Mouse (Mus musculus): ENCODE results near the gene Mchr1.
"Not testable (repeated sequence)": the region's sequence is repeated elsewhere in the genome, so short reads cannot be mapped to it uniquely, and the experiment has no call there.

The Mchr1 gene

DNA sequence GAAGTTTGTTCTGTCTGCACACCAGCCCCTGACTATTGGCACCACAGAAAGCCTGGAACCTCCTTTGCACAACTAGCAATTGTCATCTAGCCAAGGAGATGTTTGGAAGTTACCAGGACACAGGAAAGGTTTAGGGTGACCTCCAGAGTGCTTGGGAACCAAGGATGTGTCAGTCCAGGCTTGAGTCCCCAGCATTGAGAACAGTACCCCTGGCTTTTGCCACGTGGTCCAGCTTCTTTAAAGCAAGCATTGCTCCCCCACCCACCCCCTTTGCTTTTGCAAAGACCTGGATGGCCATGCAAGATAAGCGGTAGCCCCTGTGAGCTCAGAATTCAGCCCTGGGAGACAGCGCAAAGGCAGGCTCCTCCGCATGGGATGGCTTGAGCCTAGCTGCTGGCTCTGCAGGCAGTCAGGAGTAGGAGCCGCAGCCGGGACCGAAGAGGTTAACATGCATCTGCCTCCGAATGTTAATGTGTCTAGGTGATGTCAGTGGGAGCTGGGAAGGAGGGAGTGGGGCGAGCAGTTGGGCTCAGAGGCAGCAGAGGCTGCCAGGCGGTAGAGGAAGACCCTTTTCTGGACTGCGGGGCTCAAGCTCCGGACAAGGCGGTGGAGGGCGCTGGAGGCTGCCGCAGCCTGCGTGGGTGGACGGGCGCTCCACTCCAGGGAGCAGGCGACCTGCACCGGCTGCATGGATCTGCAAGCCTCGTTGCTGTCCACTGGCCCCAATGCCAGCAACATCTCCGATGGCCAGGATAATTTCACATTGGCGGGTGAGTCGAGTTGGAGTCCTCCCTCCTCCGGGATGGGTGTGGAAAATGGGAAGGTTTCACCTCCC lies at the start of gene Mchr1:
Mchr1 (plus strand) TSS at position 414 of the 835 bp plus-strand sequence.
- DNase-seq = no peak

DNA sequence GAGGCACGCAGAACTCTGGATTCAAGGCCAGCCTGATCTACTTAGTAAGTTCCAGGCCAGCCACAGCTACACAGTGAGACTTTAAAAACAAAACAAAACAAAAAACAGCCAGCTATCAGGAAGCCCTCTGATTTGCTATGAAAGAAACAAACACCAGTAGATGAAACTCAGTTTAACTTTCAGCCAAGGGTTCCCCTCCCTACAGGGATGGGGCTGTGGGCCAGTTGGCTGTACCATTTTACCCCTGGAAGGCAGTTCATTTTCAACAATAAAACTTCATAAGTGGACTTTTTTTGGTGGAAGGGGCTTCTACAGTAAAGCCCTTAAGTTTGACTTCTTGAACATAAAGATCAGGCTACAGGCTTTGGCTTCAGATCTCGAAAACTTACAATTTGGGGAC lies 46.2 kb upstream of the Mchr1 start:
- no peak for DNase-seq

DNA sequence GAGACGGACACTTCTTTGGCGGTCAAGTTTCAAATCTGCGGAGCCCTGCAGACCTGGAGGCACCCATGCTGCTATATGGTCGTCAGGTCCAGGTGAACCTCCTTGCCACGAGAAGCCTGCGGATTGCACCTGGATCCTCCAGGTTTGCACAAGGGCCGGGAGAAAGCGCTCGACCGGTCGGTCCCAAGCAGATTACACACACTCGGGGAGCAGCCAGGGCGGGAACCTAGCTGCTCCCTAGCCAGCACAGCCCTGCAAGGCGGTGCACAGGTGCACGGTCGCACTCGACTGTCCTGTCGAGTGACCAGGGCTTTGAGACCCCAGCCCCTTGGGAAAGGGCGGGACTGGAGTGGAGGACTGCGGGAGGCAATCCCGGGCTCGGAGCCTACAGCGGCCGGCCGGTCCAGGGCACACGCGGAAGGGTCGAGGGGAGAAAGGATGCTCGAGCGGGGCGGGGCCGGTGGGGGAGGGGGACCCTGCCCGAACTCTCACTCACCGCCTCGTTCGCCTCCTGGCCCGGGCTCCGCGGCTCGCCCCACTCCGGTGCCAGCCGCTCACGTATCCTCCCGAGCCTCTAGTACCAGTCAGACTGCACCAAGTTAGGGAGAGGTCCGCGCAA lies 45.2 kb upstream of the Mchr1 start:
- DNase-seq = no peak

DNA sequence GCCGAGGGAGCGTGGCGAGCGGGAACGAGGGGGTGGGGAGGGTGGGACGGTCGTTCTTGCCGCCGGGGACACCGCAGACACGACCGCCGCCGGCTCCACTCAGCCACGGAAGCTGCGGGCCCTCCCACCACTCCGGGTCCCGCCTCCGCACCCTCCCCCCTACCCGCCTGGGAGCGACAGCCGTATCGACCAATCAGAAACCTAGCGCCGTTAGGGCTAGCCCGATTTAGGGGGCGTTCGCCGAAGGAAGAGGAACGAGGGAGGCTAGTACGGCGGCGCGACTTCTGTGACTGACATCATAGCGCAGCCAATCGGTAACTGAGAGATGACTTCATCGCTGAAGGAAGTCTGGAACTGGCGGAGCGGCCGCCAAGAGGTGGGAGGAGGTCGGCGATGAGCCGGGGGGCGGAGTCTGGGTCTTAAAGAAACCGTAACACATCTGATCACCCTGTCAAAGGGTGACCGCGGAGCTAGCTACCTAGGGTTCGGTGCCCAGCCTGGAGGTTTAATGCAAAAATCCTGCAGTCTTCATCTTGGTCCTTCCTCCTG lies 44.6 kb upstream of the Mchr1 start, which contains the start of gene Mrtfa:
Mrtfa (minus strand) TSS at position 128 of the 549 bp plus-strand sequence.
- peak; percentile 99 for DNase-seq

DNA sequence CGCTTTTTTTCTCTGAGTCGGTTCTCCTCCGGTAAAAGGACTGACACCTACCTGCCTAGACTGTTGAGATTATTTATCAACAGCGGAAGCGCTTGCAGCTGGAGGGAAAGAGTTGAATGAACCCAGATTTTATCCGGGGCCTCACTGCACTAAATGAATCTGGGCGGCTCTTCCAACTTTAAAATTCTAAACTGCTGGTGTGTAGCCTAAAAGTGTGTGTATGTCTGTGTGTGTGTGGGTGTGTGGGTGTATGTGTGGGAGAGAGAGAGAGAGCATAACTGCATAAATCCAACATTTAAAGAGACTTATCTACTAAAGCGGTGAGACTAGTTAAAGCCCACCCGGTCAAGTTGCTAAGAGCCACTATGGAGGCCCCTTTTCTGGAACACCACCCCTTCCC lies 44.0 kb upstream of the Mchr1 start:
- DNase-seq = no peak

DNA sequence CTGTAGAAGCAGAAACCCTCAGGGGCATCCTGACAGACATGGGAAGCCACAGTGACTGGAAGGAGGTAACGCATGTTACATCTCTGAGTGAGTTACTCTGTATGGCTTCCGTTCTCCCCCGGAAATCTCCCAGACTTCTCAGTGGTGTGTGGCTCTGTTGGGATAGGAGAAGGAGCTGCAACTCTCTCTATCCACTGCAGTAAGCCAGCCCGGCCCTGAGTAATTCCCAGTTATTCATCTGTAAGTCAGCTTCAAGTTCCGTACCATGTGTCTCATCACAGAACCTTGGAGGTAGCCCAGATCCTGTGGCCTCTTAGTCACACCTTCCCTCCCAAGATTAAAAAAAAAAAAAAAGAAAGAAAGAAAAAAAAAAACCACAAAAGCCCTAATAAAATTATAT lies 43.0 kb upstream of the Mchr1 start:
- DNase-seq = no peak

DNA sequence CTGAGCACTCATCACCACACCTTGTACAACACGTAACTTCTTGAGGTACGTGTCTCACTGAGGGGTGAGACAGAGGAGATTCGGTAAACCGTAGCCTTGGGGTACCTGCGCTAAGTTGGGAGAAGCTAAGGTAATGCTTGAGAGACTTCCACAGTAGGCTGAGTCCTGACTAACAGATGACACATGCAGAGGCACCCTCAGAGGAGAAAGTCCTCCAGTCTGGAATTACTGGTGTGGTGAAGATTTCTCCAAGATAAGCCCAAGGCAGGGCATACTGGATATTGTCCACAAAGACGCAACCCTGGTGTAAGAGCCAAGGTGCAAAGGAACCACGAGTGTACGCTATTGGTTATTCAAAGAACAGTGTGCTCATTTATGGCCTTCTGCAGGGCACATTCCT lies 42.4 kb upstream of the Mchr1 start:
- no peak for DNase-seq

DNA sequence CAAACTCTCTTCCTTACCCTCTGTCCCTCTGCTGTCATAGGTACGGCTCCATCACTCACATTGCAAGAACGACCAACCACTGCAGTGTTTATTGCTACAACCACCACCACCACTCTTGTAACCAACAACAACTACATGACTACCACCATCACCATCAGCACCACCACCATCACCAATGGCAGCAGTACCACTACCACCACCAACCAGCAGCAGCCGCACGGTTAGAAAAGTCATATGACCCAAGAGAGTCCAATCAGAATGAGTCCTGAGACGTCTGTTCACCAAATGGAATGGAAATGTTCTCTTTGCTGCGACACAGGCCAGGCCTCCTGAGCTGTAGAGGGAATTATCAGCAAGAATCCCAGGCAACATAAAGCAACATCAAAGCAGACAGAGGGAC lies 40.5 kb upstream of the Mchr1 start:
- DNase-seq = no peak

DNA sequence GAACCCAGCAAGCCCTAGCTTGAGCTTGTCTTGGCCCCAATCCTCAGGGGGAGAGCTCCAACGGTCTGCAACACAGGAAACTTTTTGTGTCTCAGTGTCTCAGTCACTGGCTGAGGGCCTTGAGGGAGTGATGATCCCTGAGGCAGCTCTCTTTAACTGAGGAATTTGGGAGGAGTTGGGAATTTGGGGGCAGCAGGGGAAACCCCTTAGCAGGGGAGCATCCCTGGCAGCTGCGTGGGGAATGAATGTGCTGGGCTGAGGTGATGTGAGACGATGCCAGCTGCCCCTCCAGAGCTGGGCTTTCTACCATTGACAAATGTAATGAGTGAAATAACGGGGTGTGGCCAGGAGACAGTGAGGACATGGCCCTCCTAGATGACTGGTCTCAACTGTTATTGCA lies 39.9 kb upstream of the Mchr1 start:
- no peak for DNase-seq

DNA sequence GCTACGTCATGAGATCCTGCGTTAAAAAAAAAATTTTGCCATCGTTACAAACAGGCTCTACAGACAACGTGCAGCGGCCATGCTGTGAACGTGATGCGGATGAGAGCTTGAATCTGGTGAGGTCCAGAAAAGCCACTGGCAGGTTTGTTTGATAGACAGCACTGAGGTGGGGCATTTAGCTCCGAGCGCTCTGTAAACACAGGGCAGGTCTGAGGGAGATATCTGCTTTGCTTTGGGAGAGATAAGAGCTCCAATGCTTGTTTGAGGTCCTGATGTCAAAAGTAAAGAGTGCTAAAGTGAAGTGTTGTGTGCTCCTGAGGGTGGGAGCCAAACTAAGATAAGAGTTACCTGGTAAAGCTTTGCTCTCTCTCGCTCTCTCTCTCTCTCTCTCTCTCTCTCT lies 38.1 kb upstream of the Mchr1 start:
- no peak for DNase-seq

DNA sequence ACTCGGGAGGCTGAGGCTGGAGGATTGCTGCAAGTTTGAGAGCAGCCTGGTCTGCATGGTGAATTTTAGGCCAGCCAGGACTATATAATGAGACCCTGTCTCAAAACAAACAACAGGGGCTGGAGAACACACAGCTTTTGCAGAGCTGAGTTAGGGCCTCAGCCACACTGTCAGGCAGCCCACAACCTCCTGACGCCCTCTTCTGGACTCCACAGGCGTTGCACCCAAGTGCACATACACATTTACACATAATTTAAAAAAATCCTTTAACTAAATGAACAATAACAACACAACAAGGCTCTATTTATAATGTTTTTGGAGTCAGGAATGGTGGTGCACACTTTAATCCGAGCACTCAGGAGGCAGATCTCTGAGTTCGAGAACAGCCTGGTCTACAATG lies 36.9 kb upstream of the Mchr1 start:
- no peak for DNase-seq

DNA sequence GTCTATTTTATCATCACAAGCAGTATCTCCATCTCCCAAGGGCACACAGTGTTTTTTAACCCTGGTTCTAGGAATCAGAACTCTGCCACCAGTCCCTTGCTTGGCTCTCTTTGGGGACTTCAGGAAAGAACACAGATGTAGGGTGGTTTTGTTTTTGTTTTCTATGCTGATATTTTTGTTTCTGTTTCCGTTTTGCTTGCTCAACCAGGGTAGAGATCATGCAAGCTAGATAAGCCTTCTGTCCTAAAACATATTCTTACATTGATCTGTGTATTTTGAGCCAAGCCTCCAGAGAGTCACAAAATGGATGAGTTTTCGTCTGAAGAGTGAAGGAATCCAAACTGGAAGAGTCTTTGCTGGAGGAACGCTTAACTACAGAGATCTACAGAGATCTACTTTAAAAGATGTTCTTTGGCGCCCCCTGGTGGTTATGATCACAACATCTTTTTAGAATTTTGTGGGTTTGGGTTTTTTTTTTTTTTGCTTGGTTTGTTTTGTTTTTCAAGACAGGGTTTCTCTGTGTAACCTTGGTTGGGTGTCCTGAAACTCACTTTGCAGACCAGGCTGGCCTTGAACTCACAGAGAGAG lies 35.8 kb upstream of the Mchr1 start:
- no peak for DNase-seq

DNA sequence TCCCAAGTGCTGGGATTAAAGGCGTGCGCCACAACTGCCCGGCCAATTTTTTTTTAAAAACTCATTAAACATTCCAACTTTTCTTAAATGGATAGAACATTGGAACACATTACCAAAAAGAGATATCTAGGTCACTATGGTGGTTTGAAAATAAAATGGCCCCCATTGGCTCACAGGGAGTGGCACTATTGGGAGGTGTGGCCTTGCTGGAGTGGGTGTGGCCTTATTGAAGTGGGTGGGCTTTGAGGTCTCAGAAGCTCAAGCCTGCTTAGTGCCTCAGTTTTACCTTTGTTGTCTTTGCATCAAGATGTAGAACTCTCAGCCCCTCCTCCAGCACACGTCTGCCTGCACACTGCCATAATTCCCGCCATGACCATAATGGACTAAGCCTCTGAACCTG lies 32.8 kb upstream of the Mchr1 start:
- DNase-seq = no peak

DNA sequence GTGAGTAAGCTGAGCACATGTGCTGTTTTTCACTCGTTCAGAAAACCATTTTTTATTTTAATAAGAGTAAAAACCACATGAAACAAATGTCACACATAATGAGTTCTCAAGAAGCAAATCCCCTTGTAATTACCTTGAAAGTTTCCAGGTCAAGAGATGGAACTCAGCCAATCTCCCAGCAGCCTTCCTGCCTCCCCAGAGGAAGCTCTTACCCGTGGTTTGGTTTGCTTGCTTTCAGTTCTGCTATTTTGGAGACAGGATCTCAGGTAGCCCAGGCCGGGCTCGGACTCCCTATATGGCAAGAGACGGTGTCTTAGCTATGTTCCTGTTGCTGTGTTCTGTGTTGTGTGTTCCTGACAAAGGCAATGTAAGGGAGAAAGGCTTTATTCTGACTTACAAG lies 24.8 kb upstream of the Mchr1 start:
- DNase-seq = no peak

DNA sequence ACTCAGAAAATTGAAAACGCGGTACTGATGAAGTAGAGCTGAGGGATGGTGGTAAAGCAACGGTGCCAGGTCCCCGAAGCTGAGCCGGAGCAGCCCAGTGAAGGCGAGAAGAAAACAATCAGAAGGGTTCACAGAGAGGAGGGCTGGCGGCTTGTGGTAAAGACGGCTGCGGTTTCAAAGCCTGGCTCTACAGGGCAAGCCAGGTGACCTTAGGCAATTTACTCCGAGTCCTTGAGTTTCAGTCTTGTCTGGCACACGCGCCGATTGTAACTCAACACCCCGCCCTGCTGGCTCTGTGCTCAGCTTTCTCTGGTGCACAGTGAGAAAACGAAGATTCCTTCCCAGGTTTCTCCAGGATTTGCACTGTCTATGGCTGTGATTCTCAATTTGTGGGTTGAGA lies 22.3 kb upstream of the Mchr1 start:
- no peak for DNase-seq

DNA sequence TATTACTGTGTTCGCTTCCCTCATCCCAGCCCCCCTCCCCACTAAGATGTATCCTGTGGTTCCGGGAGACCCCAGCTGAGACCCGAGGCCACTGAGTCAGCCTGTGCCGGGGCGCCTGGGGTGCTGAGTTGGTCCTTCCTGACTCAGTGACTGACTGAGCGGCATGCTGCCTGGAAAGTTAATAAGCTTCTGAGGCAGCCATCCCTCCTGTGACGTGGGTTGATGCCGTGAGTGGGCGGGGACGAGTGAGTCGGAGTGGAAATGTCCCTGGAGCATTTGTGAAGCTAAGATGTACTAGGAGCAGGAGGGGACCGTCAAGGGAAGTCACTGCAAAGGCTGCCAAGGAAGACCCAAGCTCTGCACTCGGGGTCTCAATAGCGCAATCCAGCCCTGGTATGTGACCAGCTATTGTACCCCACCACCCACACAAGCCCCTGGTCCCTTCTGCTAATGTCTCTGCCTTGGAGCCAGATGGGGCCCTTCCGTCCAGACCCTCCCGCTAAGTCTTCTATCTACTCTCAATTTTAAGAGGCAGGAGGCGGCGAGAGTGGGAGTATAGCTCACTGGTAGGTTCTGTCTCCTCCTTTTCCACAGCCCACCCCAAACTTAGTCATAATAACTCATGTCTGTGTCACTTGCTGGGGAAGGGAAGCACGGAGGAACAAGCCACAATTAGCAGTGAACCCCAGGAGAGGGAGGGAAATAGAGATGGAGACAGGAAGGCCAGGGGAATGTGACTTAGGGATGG lies 18.2 kb upstream of the Mchr1 start:
- DNase-seq = no peak

DNA sequence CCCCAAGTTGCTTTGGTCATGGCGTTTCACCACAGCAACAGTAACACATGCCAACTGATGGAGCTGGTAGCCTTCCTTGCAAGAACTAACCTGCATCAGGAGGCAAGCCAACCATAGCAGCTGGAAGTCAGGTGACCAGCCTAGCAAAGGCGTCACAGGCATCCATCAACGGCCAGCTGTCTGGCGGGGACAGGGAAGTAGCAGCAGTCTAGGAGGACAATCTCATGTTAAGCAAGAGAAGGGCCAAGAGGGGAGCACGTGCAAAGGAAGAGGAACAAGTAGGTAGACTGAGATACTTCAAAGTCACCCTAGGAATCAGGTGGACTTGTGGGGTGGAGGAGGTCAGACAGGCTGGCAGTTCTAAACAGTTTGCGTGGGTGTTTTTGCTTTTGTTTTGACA lies 16.2 kb upstream of the Mchr1 start:
- no peak for DNase-seq

DNA sequence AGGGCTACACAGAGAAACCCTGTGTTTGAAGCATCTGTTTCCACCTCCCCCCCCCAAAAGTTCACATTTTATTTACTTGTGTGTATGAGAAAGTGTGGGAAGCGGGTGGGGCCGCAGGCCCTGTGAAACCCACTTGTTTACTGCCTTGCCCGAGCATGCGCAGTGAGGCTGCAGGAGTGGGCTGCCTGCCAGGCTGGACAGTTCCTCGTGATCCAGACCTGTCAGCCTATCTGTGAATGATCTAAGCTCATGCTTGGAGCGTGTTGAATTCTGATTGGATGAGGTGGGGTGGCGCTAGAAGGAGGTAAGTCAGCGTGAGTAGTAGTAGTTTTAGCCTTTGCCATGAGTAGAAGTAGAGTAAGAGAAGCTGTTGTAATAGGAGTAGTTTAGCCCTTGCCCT lies 15.2 kb upstream of the Mchr1 start:
- not testable (repeated sequence) for DNase-seq

DNA sequence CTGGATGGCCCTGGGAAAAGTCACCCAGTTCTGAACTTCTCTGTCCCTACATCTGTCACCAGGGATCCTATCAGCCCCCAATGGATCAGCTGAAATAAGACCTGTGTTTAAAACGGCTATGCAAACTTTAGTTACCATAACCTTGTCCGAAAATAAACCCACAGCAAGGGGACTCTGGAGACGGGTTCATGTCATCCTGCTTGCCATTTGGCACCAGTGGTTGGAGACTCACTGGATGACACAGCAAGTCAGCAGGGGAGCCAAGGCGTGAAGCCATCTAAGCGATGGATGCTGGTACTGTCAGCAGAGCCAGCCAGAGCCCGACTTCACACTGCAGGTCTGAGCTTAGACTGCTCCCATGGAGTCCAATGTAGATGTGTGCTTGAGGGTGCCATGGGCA lies 13.9 kb upstream of the Mchr1 start:
- DNase-seq = no peak

DNA sequence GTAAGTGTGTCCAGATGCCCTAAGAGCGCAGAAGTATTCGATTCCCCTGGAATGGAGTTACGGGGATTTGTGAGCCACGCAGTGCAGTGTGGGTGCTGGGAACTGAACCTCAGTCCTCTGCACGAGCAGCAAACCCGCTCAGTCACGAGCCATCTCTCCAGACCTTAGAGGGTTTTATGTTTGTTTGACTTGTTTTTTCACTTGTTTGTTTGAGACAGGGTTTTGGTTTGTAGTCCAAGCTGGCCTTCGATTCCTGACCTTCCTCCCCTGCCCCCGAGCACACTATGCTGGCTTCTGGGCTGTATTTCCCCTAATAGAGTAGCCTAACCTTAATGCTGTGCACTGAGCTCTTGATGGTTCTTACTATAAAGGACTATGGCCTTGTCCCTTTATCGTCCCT lies 10.3 kb upstream of the Mchr1 start:
- DNase-seq = no peak

DNA sequence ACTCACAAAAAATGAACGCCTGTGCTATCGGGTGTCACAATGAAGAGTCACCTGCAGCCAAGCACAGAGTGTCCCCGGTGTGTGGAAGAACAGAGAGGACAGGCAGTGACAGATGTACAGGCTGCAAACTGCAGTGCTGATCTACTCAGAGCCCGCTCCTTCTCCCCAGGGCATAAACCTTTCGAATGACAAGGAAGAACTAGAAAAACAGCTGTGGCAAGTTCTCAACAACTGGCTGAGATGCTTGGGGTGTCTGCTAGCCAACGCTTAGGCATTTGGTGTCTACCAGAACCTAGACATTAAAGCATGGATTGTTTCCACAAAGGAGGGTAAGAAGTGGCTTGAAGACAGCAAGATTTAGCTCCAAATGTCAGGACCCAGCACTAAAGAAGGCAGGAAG lies 9.6 kb upstream of the Mchr1 start:
- DNase-seq = no peak

DNA sequence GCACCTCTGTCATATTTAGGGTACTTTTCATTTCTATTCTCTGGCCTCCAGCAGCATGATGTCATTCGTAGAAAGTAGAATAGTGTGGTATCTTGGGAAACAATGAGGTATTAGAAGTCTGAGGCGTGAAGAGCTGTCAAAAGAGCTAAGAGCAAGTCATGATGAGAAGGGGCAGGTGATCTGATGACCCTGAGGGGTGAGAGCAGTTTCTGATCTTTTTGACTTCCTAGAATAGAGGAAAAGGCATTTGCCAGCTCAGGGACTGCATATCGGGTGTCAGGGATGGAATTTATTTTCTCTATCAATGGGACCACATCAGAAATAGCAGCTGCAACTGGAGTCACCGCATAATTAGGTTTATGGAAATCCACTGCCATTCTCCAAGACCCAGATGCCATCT lies 8.5 kb upstream of the Mchr1 start:
- DNase-seq = no peak

DNA sequence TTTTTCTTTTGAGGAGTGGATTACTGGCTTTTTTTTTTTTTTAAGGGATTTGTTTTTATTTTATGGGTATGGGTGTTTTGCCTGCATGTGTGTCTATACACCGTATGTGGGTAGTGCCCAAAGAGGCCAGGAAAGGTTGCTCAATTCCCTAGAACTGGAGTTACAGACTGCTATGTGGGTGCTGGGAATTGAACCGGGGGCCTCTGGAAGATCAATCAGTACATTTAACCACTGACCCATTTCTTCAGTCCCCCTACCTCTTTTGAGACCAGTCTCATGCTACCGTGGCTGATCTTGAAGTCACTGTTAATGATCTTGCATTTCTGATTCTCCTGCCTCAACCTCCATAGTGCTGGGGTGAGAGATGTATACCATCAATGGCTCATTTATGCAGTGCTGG lies 8.0 kb upstream of the Mchr1 start:
- no peak for DNase-seq

Measured in thymus, adult 18-20 months (tissue).